Mouse (Mus musculus): ENCODE data around the gene Ano1.

DNA sequence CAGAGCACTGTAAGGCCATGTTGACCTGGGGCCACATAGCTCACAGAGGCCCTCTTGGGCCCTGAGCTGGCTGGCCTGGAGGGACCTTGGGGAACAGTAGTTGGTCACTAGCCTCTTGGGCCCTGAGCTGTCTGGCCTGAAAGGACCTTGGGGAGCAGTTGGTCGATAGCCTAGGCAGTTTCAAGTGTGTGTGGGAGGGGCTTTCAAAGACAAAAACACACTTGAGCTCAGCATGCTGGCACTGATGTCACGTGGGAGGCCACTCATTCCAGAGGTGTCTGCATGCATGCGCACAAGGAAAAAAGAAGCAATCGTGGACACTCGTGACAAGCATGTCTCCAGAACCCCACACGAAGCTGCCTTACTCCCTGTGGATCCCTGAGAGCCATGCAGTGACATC is 136.4 kb downstream of the Ano1 start:
- no peak for TF ChIP-seq CTCF (IDR thresholded peaks at IDR 0.05; ENCODE audit: control insufficient read depth, insufficient read depth, low read length)
- TF ChIP-seq POLR2A (IDR thresholded peaks at IDR 0.05; ENCODE audit: borderline replicate concordance, control insufficient read depth, low read depth, low read length): no peak

All from bone marrow, adult 2 months (tissue).